Mouse (Mus musculus) cerebellum, adult 2 months (tissue): ENCODE data around the gene Ehd4. TPM values are rescaled to one million over a fixed set of nuclear protein-coding genes. Genes with fewer than 3 reads are reported as not detected.

ENCODE experiments used
- DNase-seq, 2 experiments: peaks; one replicate each; pipeline ENCODE4 v3.0.0; 2021
- H3K27ac ChIP-seq: fragments of 200-500 bp; 2 replicates; pipeline ENCODE4 v1.5.1; 2012; ENCODE audit warnings: low read length, control low read depth, inconsistent platforms; ENCODE audit not compliant: insufficient read depth
- H3K27me3 ChIP-seq: fragments of 200-500 bp; 2 replicates; pipeline ENCODE4 v1.6.1; 2012; ENCODE audit warnings: inconsistent platforms, mild to moderate bottlenecking, low read length, moderate library complexity; ENCODE audit not compliant: control insufficient read depth, insufficient read depth
- H3K4me1 ChIP-seq: fragments of 200-500 bp; 2 replicates; pipeline ENCODE4 v1.6.1; 2011; ENCODE audit warnings: low read length; ENCODE audit not compliant: control insufficient read depth, insufficient read depth
- H3K4me3 ChIP-seq: fragments of 200-500 bp; replicated peaks from 2 replicates; pipeline ENCODE3; 2011; ENCODE audit warnings: mild to moderate bottlenecking, low read depth, low read length, control low read depth; ENCODE audit not compliant: insufficient read depth
- CTCF ChIP-seq: fragments of 200-500 bp; IDR thresholded peaks from 2 replicates; pipeline ENCODE4 v1.5.1; 2011; ENCODE audit warnings: low read depth, mild to moderate bottlenecking, control low read depth, low read length, moderate library complexity, borderline replicate concordance; ENCODE audit not compliant: insufficient read depth
- POLR2A ChIP-seq: fragments of 200-500 bp; IDR thresholded peaks from 2 replicates; pipeline ENCODE4 v1.6.1; 2011; ENCODE audit warnings: low read length, control low read depth, borderline replicate concordance; ENCODE audit not compliant: insufficient read depth
- WGBS: fragments of 180-500 bp; shearing (Covaris S2); methylation state at CpG from one replicate; pipeline ENCODE4 v1.1.7; 2018; 5-methylcytosine and 5-hydroxymethylcytosine counted together
- polyA plus RNA-seq: library from polyadenylated mRNA; depleted of rRNA; stranded (reverse); fragments of >200 nt; gene quantifications from 2 replicates; pipeline ENCODE4 v1.2.3, GENCODE M21; 2012

Gene Ehd4
- polyA plus RNA-seq, 1 experiment, result 14.3 TPM

GRCm38 (mm10) chr2:120142336-120142735, 12.1 kb downstream of the Ehd4 start:
- no peak overlapping the region for H3K4me3 ChIP-seq
- no peak overlapping the region for H3K27ac ChIP-seq
- DNase-seq, result no peak
- TF ChIP-seq CTCF, result no peak
- TF ChIP-seq POLR2A, result no peak
- no peaks in the 10 kb centered on the region for H3K27me3 ChIP-seq
- H3K4me1 ChIP-seq, result peaks cover 3% of the 10 kb centered on the region; the same call in 1 of the 2 replicates
- 77% methylated on average over 5 of the region's 5 CpGs for WGBS

- Histone ChIP-seq H3K27ac (no peak overlapping the region), H3K4me3 (no peak overlapping the region), H3K4me1 (peaks cover 3% of the 10 kb centered on the region; the same call in 1 of the 2 replicates), H3K27me3 (no peaks in the 10 kb centered on the region)
- TF ChIP-seq CTCF (no peak), POLR2A (no peak)
- 91% methylated on average over 1 of the region's 1 CpGs for WGBS
- DNase-seq, result no peak
These were observed 12.7 kb downstream of the Ehd4 start for GRCm38 (mm10) chr2:120141671-120142070.

- DNase-seq, result no peak
These were observed 14.1 kb downstream of the Ehd4 start for GRCm38 (mm10) chr2:120140326-120140725.

GRCm38 (mm10) chr2:120139091-120139490, 15.3 kb downstream of the Ehd4 start:
- Histone ChIP-seq H3K4me1 (peaks cover 3% of the 10 kb centered on the region; the same call in 1 of the 2 replicates), H3K27me3 (no peaks in the 10 kb centered on the region), H3K4me3 (no peak overlapping the region), H3K27ac (no peak overlapping the region)
- TF ChIP-seq POLR2A (no peak), CTCF (no peak)
- no peak for DNase-seq
- WGBS, result 90% methylated on average over 1 of the region's 1 CpGs

More at GRCm38 (mm10) chr2:120140326-120140725, 14.1 kb downstream of the Ehd4 start:
- WGBS, result 39% methylated on average over 5 of the region's 5 CpGs
- Histone ChIP-seq H3K4me1 (peaks cover 3% of the 10 kb centered on the region; the same call in 1 of the 2 replicates), H3K27ac (no peak overlapping the region), H3K4me3 (no peak overlapping the region), H3K27me3 (no peaks in the 10 kb centered on the region)
- TF ChIP-seq POLR2A, result no peak
- TF ChIP-seq CTCF, result no peak

- 75% methylated on average over 5 of the region's 5 CpGs for WGBS
These were observed 17.1 kb downstream of the Ehd4 start for GRCm38 (mm10) chr2:120137281-120137680.

GRCm38 (mm10) chr2:120134453-120135075, 19.8 kb downstream of the Ehd4 start:
- Histone ChIP-seq H3K27me3 (no peaks in the 10 kb centered on the region), H3K4me1 (peaks cover 4% of the 10 kb centered on the region; the same call in 1 of the 2 replicates), H3K4me3 (no peak overlapping the region), H3K27ac (no peak overlapping the region)
- DNase-seq, result no peak
- TF ChIP-seq CTCF (no peak), POLR2A (no peak)

More at GRCm38 (mm10) chr2:120137281-120137680, 17.1 kb downstream of the Ehd4 start:
- no peak for DNase-seq
- H3K4me3 ChIP-seq, result no peak overlapping the region
- peaks cover 3% of the 10 kb centered on the region; the same call in 1 of the 2 replicates for H3K4me1 ChIP-seq
- H3K27ac ChIP-seq, result no peak overlapping the region
- TF ChIP-seq CTCF, result no peak
- TF ChIP-seq POLR2A, result no peak
- H3K27me3 ChIP-seq, result no peaks in the 10 kb centered on the region

GRCm38 (mm10) chr2:120131881-120132280, 22.5 kb downstream of the Ehd4 start:
- Histone ChIP-seq H3K4me1 (peaks cover 5% of the 10 kb centered on the region; the same call in 1 of the 2 replicates), H3K4me3 (no peak overlapping the region), H3K27me3 (no peaks in the 10 kb centered on the region), H3K27ac (no peak overlapping the region)
- TF ChIP-seq POLR2A, result no peak
- no peak for TF ChIP-seq CTCF
- WGBS, result 55% methylated on average over 1 of the region's 1 CpGs
- no peak for DNase-seq

- no peak for DNase-seq
- Histone ChIP-seq H3K4me3 (no peak overlapping the region), H3K27me3 (no peaks in the 10 kb centered on the region), H3K4me1 (peaks cover 12% of the 10 kb centered on the region), H3K27ac (no peak overlapping the region)
- TF ChIP-seq CTCF (no peak), POLR2A (no peak)
- WGBS, result 59% methylated on average over 8 of the region's 8 CpGs
These were observed 25.0 kb downstream of the Ehd4 start for GRCm38 (mm10) chr2:120129252-120129908.
